1 mouse cellular context compared by ENCODE assay signal in genomic region chr15:80977620-80978334, GRCm38 (mm10).
TF ChIP-seq lines count a peak whose summit lies in the region.

Gene Sgsm3, plus strand, starts transcription at chr15:80977765.

TF ChIP-seq in CH12.LX, 34 proteins besides CTCF, POLR2A, EP300 and RAD21 (continued from another document):
- no peak for TF ChIP-seq PAX5 (IDR thresholded peaks at IDR 0.05; ENCODE audit: low read length)
- TF ChIP-seq TBP (conservative IDR thresholded peaks at IDR 0.05; ENCODE audit: low read depth, low read length): no peak
- TF ChIP-seq JUN (IDR thresholded peaks at IDR 0.05; ENCODE audit: insufficient read depth, low read depth, low read length): no peak
- TF ChIP-seq BHLHE40 (IDR thresholded peaks at IDR 0.05; ENCODE audit: low read depth, low read length): no peak
- TF ChIP-seq MAX (IDR thresholded peaks at IDR 0.05; ENCODE audit: low read length): no peak
- peak; percentile 99 for TF ChIP-seq HCFC1 (IDR thresholded peaks at IDR 0.05; ENCODE audit: low read depth, low read length)
